Mouse (Mus musculus) kidney, adult 9 months (tissue): ENCODE measurements around the gene Il24.

Experiments
- DNase-seq: peaks from one replicate; pipeline ENCODE4 v3.0.0; 2022

Gene Il24

DNA sequence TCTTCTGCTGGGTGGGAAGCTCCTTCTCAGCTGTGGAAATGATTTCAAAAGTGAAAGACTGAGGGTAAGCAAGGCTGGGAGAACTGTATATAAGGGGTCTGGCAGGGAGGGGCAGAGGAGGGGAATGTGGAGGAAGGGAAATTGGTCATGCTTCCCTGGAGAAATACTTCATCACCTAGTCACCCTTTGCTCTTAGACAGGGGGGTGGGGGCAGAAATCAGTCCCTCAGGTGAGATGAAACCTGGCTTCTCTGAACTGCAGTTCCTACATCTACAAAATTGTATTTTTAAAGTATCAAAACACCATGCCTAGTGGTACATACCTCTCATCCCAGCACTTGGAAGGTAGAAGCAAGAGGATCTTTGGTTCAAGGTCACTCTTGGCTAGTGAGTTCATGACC is at the start of gene Il24:
Gene Il24, minus strand, starts transcription at position 101 of the 400 bp plus-strand sequence.
- no peak for DNase-seq

DNA sequence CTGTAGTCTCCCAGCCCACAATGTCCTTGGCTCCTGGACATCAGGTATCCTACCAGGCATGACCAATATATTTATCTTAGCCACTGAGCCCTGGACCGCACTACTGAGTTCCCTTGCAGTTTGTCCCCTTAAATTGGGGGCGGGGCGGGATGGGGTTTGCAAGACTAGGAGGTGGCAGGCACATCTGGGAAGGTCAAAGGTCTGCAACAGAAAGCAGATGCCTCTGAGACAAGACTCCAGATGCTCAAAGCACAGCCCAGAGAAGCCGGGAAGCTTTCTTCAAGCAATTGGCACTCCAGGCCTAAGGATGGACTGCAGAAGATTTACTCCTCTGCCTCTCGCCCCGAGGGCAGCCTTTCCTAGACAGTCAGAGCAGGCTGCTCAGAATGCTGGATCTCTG is 49.1 kb upstream of the Il24 start:
- no peak for DNase-seq

DNA sequence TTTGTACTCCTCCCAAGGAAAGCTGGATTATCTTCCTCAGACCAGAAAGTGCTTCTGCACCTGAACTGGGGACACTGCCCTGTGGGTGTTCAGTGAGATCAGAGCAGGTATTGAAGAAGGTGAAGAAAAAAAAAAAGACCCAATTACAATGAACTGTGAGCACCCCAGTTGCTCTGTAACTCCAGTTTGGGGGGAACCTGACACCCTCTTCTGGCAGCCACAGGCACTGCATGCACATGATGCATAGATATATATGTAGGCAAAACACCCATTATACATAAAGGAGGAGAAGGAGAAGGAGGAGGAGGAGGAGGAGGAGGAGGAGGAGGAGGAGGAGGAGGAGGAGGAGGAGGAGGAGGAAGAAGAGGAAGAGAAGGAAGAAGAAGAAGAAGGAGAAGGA is 39.2 kb upstream of the Il24 start:
- DNase-seq, result peak; percentile 14

DNA sequence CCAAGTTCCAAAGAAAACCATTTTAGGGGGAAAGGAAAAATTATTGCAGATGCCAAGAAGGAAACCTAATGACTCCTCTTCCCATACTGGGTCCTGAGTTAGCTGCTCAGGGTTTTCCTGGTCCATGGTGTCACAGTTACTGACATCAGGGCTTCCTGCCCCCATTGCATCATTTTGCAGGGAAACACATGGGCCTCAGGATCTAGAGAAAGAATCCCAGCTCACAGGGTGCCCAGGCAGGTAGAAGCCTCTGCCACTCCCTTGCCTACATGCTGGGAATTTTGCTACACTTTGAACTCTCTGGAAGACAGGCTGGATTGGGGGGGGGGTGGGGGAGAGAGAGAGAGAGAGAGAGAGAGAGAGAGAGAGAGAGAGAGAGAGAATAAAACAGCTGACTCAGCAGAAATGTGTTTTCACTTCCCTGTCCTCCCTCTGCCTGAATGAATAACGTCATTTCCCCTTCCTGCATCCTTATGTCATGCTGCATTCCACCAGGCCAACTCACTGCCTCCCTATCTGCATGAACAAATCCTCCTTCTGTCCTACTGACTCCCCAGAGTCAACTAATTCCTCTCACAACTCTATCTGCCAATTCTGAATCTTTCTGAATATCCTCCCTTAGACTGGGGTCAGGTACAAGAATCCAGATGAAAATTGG is 31.2 kb upstream of the Il24 start:
- peak; percentile 4 for DNase-seq

DNA sequence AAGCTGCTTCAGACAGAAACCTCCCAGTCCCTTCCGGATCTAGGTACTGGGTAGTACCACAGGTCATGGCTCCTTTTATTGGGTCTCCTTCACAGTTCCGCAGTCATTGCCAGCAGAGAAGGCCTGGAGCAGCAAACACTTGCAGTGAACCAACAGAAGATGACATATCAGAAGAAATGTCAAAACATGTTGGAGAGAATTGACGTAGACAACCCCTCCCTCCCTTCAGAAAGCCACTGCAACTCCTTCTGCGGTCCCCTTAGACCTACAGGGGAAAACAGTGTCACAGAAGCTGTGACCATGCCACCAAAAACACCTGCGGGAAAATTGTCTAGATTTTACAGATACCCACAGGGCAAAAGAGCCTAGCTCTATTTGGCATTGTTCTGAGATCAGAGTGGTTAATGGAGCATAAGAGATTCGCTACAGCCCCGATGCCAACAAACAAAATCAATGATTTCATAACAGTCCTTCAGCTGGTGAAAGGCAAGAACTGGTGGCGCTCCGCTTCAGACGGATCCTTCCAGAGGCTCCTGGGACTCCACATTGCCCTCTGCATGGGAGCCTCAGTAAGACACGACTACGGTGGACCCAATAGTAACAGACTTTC is 24.3 kb upstream of the Il24 start, which contains the start of gene Il20:
Gene Il20, minus strand, starts transcription at position 51 of the 610 bp plus-strand sequence.
- DNase-seq, result no peak

DNA sequence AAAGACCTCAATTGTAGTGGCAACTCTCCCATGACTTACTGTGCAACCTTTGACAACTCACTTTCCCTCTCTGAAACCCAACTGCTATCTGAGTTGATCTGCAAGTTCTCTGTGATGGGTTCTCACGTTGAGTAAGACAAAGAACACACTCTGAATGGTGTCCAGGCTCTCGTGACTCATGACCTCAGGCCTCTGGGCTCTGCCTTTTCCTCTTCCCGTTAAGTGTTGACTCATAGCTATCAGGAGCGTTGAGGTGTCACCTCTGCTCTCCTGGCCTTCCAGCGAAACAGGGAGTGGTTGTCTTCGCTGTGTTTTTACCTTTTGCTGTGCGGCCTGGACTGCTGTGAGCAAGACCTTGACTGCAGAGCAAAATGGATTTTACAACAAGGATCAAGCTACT is 15.3 kb upstream of the Il24 start:
- DNase-seq, result no peak

DNA sequence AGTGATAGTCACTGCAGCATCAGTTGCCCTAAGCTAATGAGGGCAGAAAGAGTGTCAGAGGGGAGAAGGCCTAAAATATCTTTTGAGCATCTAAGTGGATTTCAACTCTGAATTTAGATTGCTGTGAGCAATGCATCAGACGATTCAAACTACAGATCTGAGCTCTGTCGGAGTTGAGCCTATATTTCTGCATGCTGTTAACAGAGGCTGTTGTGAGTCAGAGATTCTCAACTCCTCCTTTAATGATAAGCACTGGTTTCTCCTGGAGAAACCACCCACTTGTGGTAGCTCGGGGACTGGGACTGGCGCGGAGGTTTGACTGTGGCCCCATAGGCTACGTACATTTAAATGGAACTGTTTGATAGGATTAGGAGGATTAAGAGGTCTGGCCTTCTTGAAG is 7.2 kb upstream of the Il24 start:
- no peak for DNase-seq

DNA sequence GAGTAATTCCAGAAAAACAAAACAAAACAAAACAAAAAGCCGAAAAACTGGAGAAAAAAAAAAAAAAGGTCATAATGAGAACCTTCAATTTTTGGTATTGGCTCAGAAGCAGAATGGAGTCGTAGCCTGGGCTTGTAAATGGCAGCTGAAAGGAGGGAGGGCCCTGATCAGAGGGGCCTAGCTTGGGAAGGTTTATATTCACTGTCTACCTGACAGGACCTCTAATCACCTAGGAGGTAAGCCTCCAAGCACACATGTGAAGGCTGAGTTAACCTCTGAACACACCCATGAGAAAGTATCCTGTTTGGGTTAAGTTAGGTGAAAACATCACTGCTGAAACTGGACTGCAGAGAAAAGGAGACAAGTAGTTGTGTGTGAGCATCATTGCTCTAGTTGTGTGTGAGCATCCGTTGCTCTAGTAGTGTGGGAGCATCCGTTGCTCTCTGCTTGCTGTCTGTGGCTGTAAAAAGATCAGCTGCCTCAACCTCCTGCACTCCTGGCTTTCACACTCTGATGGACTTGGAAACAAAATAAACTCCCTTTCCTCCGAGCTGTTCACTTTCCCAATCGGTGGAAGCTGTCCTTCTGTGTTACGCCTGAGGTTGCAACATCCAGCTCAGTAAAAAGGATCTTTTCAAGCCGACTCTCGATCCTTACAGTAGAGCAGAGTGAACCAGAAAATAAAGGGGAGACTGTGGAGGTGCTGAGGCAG is 6.2 kb upstream of the Il24 start:
- DNase-seq, result no peak

DNA sequence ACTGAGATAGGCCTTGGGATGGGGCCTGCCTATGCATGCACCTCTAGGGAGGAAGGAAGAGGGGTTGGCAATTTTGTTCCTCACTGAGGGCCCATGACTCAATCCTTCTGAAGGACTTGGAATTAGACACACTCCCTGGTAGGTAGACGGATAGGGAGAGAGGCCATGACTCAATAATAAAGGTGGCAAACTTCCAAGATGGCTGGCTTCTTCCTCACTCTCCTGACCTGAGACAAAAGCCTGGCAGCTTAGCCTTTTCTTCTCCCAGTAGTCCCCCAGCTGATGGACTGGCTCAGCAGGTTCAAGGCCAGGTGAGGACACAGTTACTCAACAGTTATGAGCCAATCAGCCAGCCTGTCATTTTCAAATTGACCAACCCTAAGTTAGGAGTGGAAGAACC is 5.2 kb upstream of the Il24 start:
- DNase-seq, result no peak

DNA sequence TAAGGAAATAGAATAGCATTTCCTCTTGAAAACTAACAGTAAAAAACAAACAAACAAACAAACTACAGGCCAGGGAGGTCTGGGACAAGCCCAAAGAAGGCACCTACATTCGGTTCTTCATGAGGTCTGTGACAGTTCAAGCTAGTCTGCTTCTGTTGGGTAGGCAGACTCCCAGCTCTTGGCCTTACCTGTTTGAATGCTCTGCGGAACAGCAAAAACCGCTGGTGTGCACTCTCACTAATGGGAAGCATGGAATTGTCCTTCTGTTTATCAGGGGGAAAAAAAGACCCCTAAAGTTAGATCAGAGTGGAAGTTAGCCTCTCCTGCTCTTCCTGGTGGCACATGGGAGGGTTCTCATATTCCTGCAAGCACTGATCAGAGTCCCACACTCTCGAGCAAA is 4.1 kb downstream of the Il24 start:
- no peak for DNase-seq

DNA sequence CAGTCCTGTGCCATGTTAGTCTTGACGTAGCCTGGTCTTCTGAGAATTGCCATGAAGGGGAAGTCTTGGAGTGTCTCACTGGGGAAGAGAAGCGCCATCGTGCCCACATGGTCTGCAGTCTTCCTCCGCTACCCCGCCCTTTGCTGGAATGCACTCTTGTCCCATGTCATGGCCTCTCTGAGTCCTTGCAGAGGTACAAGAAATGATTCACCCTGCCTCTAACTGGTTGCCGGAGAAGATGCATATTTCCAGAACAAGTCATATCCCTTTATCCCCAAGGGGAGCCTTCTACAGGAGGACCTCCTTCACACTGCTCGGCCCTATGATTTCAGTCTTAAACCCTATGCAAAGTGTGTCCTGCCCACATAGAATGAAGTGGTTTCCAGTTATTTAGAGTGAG is 7.3 kb downstream of the Il24 start:
- DNase-seq, result no peak

DNA sequence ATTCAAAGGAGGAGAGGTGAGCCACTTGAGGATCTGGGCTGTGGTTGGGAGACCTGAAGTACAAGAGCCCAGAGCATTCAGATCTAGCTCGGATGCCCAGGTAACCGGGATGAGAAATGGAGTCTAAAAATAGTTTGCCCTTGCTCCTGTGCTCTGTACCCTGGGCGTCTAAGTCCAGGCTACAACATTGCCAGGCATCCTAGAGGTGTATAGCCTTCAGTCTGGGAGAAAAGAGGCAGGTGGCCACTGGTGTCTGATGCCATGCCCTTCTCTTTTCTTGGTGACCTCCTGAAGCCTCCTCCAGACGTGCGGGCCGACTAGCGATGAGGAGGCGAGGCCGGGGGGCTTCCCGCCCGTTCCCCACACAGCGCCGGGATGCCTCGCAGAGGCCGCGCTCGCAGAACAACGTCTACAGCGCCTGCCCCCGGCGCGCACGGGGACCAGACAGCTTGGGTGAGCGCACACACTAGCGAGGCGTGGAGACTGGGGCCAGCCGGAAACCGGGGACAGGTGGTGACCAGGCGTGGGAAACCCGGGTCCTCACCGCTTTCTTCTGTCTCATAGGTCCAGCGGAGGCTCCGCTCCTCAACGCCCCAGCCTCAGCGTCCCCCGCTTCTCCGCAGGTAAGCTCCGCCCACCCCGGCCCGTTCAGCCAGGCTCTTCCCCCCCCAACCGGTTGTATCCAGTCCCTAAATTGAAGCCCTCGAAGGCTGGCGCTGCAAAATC is 9.2 kb downstream of the Il24 start:
- DNase-seq, result no peak

DNA sequence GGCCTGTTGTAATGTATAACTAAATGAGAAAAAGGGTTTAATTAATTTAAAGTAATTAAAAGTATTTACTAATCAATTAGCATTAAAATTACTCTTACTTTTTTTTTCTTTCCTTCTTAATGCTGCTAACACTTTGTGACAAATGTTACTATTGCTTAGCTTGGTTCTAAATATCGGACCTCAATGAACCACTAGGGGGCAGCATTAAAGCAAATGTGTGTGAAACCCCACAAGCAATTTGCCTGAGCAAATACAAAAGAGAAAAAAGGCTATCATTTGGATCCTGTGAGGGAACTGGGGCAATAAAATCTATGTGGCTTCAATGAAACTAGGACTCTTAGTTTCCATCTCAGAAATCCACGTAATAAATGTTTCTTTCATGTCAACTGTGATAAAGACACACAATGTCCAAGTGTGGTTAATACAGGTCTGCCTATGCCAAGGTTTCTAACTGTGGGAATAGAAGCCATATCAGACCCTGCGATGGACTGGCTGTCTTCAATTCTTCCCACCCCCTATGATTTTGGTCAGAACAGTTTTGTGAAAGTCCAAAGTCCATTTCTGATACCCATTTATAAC is 10.2 kb downstream of the Il24 start:
- peak; percentile 76 for DNase-seq

DNA sequence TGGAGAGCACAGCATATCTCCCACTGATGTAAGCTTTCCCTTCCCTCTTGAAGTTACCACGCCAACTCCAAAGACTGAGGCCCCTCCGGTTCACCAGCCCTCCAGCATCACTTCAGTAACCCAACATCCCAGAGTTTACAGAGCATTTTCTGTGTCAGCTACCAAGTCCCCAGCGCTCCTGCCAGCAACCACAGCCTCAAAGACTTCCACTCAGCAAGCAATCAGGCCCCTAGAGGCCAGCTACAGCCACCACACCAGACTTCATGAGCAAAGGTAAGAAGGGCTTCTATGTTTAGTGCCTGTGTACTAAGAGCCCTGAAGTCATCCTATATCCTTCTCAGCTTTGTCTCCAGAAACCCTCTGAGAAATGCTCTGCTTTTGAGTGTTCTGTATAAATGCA is 11.3 kb downstream of the Il24 start:
- DNase-seq, result no peak

DNA sequence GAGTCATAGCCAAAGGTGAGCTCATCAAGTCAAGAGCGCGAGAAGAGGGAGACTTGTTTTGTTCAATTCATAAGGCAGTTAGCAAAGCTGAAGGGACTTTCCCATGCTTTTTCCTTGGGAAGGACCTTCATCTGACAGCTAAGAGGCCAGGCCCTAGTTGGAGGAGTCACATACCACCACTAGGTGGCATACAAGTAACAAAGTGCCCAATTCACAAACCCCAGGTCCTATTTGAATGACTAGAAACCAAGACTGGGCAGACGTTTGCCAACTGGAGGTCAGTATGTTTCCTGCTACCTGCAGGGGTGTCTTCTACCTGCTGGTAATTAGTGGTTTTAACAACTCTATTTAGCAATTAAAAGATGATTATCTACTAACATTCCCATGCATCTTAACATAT is 12.1 kb downstream of the Il24 start:
- peak; percentile 81 for DNase-seq

DNA sequence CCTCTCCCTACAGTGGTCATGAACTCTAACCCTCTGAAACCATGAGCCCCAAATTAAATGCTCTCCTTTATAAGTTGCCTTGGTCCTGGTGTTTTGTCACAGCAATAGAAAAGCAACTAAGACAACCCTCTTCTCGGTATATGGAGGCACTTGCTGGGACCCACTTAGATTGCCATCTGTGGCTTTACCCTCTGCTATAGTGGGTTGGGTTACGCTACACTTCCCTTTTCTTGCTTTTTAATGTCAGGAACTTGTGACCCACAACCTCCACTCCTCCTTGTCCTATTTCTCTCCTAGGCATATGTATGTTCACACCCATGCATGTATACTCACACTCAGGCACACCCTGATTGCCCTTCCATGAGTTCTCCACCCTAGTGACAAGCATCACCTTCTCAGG is 14.3 kb downstream of the Il24 start:
- DNase-seq, result no peak

DNA sequence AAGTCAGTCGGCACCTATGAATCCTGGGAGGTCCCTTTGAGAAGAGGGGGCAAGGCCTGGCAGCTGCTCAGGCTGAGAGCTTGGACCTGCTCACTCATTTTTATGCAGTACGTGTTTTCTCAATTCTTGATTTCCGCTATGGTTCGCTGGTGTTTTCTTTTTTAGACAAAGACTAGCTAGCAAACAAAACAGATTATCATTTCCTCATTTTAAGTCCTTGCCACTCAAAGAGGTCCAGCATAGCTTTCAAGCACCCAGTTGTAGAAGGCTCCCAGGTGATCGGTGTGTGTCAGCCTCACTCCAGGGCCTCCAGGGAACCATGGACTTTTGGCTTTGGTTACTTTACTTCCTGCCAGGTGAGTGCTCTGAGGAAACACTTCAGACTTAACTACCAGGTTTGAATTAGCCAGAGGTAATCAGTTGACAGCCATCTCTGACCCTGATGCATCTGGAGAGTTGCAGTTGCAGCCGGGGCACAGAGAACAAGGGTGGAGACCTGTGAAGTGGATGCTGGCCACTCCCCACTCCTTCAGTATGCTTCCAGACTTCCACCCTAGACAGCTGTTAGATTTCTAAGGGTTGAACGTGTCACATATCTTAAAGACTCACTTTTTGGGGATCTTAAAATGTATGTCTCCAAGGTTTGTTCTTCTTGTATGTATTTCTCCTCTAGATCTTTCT is 21.6 kb downstream of the Il24 start, which contains the start of gene Fcmr:
Gene Fcmr, plus strand, starts transcription at position 129 of the 681 bp plus-strand sequence.
- DNase-seq, result no peak

DNA sequence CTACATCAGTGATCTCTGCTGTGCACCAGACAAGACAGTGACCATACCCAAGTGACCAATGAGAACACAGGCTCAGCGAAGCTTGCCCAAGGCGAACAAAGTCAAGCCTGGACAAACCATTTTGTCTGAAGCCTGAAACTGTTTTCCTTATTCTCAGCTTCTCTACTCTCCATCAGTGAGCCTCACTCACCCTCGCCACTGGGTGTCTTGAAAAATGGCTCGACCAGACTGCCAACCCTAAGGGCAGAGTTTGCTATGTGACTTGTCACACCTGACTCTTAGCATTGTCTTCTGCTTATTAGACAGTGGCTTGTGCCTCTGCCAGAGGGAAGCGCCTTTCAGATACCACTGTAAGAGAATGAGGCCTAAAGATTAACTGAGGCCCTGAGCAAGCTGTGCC is 22.5 kb downstream of the Il24 start:
- DNase-seq, result no peak

DNA sequence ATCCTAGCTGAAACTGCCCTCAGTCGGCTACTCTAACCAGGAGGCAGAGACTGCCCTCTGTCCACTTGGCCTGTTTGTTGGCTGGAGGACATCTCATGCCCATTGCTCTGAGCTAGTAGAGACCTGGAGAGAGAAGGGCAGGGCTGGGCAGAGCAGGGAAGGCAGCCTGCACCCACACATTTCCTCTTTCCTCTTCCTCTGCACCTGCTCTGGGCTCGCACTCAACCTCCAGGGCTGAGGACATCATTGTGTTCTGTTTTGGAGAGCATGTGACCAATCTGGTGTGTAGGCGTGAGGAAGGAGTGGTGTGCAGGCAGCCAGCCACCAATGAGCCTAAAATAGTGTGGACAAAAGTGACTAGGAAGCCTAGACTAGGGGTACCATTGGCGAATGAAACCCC is 23.0 kb downstream of the Il24 start:
- no peak for DNase-seq

DNA sequence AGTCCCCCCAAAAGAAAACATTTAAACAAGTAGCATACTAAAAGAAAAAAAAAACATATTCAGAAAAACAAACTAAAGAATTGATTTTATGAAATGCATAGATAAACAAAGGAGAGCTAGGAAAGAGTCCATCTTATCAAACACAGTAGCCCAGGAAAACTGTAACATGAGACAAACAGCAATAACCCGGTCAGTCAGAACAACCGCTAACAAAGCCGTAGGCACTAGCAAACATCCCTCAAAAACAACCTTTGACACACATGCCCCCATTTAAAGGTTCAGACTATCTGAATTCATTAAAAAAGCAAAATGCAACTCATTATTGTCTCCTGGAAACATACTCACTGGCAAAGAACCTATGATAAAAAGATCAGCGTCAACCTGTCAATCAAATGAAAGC is 29.8 kb downstream of the Il24 start:
- DNase-seq, result no peak

DNA sequence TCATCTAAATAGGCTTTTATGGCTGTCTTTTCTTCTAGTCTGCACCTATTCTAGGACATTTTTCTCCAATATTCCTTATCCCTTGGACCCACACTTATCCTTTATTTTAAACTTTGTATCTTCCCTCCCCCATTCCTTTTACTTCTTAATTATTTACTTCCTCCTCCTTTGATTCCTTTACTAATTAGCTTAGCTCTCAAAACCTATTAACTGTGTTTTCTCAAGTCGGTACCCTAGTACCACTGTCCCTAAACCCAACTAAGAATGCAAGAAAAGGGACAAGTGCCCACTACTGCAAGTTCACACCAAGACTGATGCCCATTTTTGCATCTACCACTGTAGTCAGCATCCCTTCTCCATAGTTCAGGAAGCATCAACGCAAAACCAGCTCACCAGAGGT is 31.5 kb downstream of the Il24 start:
- peak; percentile 63 for DNase-seq

DNA sequence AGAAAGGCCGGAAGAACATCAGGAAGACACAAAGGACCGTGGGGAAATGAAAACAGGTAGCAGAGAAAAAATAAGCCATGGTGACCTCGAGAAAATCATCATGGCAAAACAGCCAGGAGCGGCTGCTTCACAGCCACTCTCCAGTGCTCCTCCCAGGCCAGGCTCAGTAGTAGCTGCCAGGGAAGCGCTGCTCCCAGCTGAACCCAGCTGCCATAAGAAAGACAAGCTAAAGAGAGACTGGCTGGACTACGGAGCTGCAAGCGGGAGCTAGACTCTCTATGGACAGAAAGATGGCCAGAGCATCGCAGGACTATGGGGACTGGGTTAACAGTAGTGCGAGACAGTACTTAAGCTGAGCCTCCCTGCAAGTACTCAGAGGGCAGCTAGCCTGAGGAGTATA is 32.4 kb downstream of the Il24 start:
- DNase-seq, result no peak

DNA sequence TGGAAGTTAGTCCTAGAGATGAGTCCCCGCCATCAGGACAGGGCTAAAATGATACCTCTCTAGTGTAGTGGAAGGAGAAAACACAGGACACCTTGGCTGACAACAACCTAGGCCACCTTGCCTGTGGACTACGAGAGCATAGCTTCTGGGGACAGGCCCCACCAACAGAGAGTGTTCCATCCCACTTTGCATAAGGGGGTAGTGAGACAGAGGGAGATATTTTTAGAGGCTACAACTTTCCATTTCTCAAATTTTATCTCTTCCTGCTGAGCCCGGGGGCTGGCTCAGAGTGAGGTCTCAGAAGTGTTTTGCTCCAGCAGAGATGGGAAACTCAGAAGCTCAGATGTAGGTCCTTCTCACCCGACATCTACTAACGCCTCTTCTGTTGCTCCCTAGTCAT is 36.8 kb downstream of the Il24 start:
- no peak for DNase-seq
